Mouse (Mus musculus) brain, embryonic 14.5 days (tissue): ENCODE data around the gene Tmem208.

Experiments
- CTCF ChIP-seq: fragments of 200-500 bp; IDR thresholded peaks from 2 replicates; pipeline ENCODE4 v1.5.1; 2012; ENCODE audit warnings: inconsistent platforms, mild to moderate bottlenecking, moderate library complexity, borderline replicate concordance; ENCODE audit not compliant: insufficient read depth, insufficient read length; ENCODE audit errors: extremely low read depth
- POLR2A ChIP-seq: fragments of 200-500 bp; IDR thresholded peaks from 2 replicates; pipeline ENCODE4 v1.6.1; 2012; ENCODE audit warnings: mild to moderate bottlenecking, inconsistent platforms, borderline replicate concordance; ENCODE audit not compliant: poor library complexity, insufficient read depth, insufficient read length, severe bottlenecking; ENCODE audit errors: extremely low read depth

DNA sequence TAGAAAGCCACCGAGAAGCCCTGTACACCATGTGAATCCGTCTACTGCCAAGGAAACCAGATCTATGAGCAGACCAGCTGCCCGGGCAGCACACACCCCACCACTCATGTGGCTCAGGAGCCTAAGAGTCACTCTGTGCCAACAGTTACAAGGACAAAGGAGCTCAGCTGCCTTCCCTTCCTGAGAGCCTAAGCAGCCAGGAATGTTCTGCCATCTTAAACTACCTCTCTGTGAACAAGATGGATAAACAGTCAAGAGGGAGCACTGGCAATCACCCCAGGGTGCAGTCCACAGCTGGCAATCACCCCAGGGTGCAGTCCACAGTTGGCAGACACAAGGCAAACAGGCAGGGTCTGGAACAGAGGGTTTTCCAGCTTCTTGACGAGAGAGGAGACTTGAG lies 8.2 kb upstream of the Tmem208 start:
- no peak for TF ChIP-seq CTCF
- TF ChIP-seq POLR2A = no peak
